Mouse (Mus musculus) hindbrain, embryonic 10.5 days (tissue): ENCODE results near the gene Traf7. TPM values are rescaled to one million over a fixed set of nuclear protein-coding genes. Genes with fewer than 3 reads are reported as not detected.
A peak's percentile ranks its signal among the peaks of the same experiment; 100 is the strongest.

Experiments
- DNase-seq: peaks from one replicate; pipeline ENCODE4 v3.0.0-alpha.2; 2017; ENCODE audit warnings: low spot score
- H3K27ac ChIP-seq: fragments of 300-500 bp; sonication (generic); 2 replicates; pipeline ENCODE4 v1.5.1; 2016; ENCODE audit warnings: mild to moderate bottlenecking, moderate library complexity
- H3K27me3 ChIP-seq: fragments of 300-500 bp; sonication (generic); 2 replicates; pipeline ENCODE4 v1.6.1; 2016; ENCODE audit warnings: mild to moderate bottlenecking; ENCODE audit not compliant: poor library complexity, insufficient read depth, severe bottlenecking
- H3K36me3 ChIP-seq: fragments of 300-500 bp; sonication (generic); 2 replicates; pipeline ENCODE4 v1.6.1; 2016; ENCODE audit warnings: mild to moderate bottlenecking, moderate library complexity
- H3K4me1 ChIP-seq: fragments of 300-500 bp; sonication (generic); replicated peaks from 2 replicates; pipeline ENCODE4 v1.6.1; 2016; ENCODE audit warnings: mild to moderate bottlenecking
- H3K4me3 ChIP-seq: fragments of 300-500 bp; sonication (generic); 2 replicates; pipeline ENCODE4 v1.5.1; 2016; ENCODE audit warnings: mild to moderate bottlenecking, moderate library complexity
- H3K9me3 ChIP-seq: fragments of 300-500 bp; sonication (generic); 2 replicates; pipeline ENCODE4 v1.6.1; 2016; ENCODE audit warnings: mild to moderate bottlenecking, moderate library complexity
- WGBS: fragments of 180-500 bp; shearing (Covaris S2); methylation state at CpG from one replicate; pipeline ENCODE4 v1.1.7; 2016; 5-methylcytosine and 5-hydroxymethylcytosine counted together
- polyA plus RNA-seq: library from polyadenylated mRNA; unstranded; fragments of >200 nt; fragmentation: Nextera tagmentation; extraction: Ambion mirVana; gene quantifications from 2 replicates; pipeline ENCODE4 v1.2.1, GENCODE M21; 2016

Traf7 gene
- polyA plus RNA-seq, 1 experiment from 2014 or later = 93.6 TPM

- peaks cover 39% of the 10 kb centered on the region for H3K4me1 ChIP-seq
Measured at GRCm38 (mm10) chr17:24490399-24490798, 37.3 kb downstream of the Traf7 start.

GRCm38 (mm10) chr17:24489265-24490030 is 38.3 kb downstream of the Traf7 start:
- Histone ChIP-seq H3K36me3 (no peaks in the 10 kb centered on the region), H3K27me3 (peaks cover 41% of the 10 kb centered on the region), H3K9me3 (no peaks in the 10 kb centered on the region), H3K4me3 (peak overlapping the region; percentile 88), H3K4me1 (peaks cover 43% of the 10 kb centered on the region), H3K27ac (peak overlapping the region; percentile 92)
- DNase-seq = no peak
- 17% methylated on average over 19 of the region's 19 CpGs for whole genome bisulfite sequencing

More at GRCm38 (mm10) chr17:24490399-24490798, 37.3 kb downstream of the Traf7 start:
- peak overlapping the region; percentile 88; the same call in 1 of the 2 replicates for H3K4me3 ChIP-seq
- 83% methylated on average over 4 of the region's 4 CpGs for WGBS
- DNase-seq = no peak
- peaks cover 41% of the 10 kb centered on the region for H3K27me3 ChIP-seq
- H3K27ac ChIP-seq = no peak overlapping the region
- H3K36me3 ChIP-seq = no peaks in the 10 kb centered on the region
- no peaks in the 10 kb centered on the region for H3K9me3 ChIP-seq

GRCm38 (mm10) chr17:24488662-24489264 is 39.0 kb downstream of the Traf7 start:
- peaks cover 41% of the 10 kb centered on the region for H3K27me3 ChIP-seq
- DNase-seq = peak; percentile 71
- H3K4me1 ChIP-seq = peaks cover 43% of the 10 kb centered on the region
- H3K36me3 ChIP-seq = no peaks in the 10 kb centered on the region
- peak overlapping the region; percentile 88 for H3K4me3 ChIP-seq
- H3K9me3 ChIP-seq = no peaks in the 10 kb centered on the region
- under 1% methylated on average over 76 of the region's 81 CpGs for WGBS
- peak overlapping the region; percentile 92 for H3K27ac ChIP-seq

- H3K4me3 ChIP-seq = peak within 1 kb of the TSS; percentile 88
- WGBS = 0% methylated on average over 43 of the region's 45 CpGs
- peak within 1 kb of the TSS; percentile 92 for H3K27ac ChIP-seq
- peak; percentile 53 for DNase-seq
- H3K36me3 ChIP-seq = no peaks in the 10 kb centered on the region
- no peaks in the 10 kb centered on the region for H3K9me3 ChIP-seq
- H3K27me3 ChIP-seq = peaks cover 41% of the 10 kb centered on the region
- peaks cover 43% of the 10 kb centered on the region for H3K4me1 ChIP-seq
Measured at GRCm38 (mm10) chr17:24488186-24488661, 39.5 kb downstream of the Traf7 start, which contains the start of gene Caskin1. Caskin1 (plus strand) TSS chr17:24488601.

- Histone ChIP-seq H3K4me1 (peaks cover 36% of the 10 kb centered on the region), H3K27me3 (peaks cover 39% of the 10 kb centered on the region), H3K36me3 (no peaks in the 10 kb centered on the region), H3K9me3 (no peaks in the 10 kb centered on the region), H3K27ac (peak overlapping the region; percentile 64), H3K4me3 (peak overlapping the region; percentile 24)
- WGBS = 48% methylated on average over 11 of the region's 11 CpGs
- no peak for DNase-seq
Measured at GRCm38 (mm10) chr17:24485090-24485860, 42.5 kb downstream of the Traf7 start.

GRCm38 (mm10) chr17:24483495-24483894 is 44.2 kb downstream of the Traf7 start:
- H3K4me1 ChIP-seq = peaks cover 26% of the 10 kb centered on the region
- no peak overlapping the region for H3K4me3 ChIP-seq
- no peak overlapping the region for H3K27ac ChIP-seq
- DNase-seq = no peak
- H3K27me3 ChIP-seq = peaks cover 23% of the 10 kb centered on the region
- no peaks in the 10 kb centered on the region for H3K36me3 ChIP-seq
- WGBS = 77% methylated on average over 3 of the region's 3 CpGs
- no peaks in the 10 kb centered on the region for H3K9me3 ChIP-seq

- WGBS = 94% methylated on average over 20 of the region's 20 CpGs
- peaks cover 31% of the 10 kb centered on the region for H3K4me1 ChIP-seq
- H3K4me3 ChIP-seq = no peak overlapping the region
- H3K27me3 ChIP-seq = peaks cover 2% of the 10 kb centered on the region; the same call in 1 of the 2 replicates
- DNase-seq = no peak
- peaks cover 16% of the 10 kb centered on the region for H3K36me3 ChIP-seq
- H3K27ac ChIP-seq = no peak overlapping the region
- H3K9me3 ChIP-seq = no peaks in the 10 kb centered on the region
Measured at GRCm38 (mm10) chr17:24481027-24481815, 46.5 kb downstream of the Traf7 start.

GRCm38 (mm10) chr17:24480201-24480826 is 47.4 kb downstream of the Traf7 start:
- no peak for DNase-seq
- no peaks in the 10 kb centered on the region for H3K9me3 ChIP-seq
- H3K4me1 ChIP-seq = peaks cover 26% of the 10 kb centered on the region
- H3K27ac ChIP-seq = peak overlapping the region; percentile 29; the same call in 1 of the 2 replicates
- peaks cover 25% of the 10 kb centered on the region for H3K36me3 ChIP-seq
- no peaks in the 10 kb centered on the region for H3K27me3 ChIP-seq
- 46% methylated on average over 3 of the region's 3 CpGs for WGBS
- H3K4me3 ChIP-seq = peak overlapping the region; percentile 82

- peaks cover 24% of the 10 kb centered on the region for H3K4me1 ChIP-seq
- 36% methylated on average over 1 of the region's 1 CpGs for WGBS
- H3K4me3 ChIP-seq = peak overlapping the region; percentile 82
- no peaks in the 10 kb centered on the region for H3K9me3 ChIP-seq
- no peak for DNase-seq
- H3K27me3 ChIP-seq = no peaks in the 10 kb centered on the region
- peaks cover 34% of the 10 kb centered on the region for H3K36me3 ChIP-seq
- peak overlapping the region; percentile 99 for H3K27ac ChIP-seq
Measured at GRCm38 (mm10) chr17:24479431-24479830, 48.3 kb downstream of the Traf7 start.

GRCm38 (mm10) chr17:24478663-24479380 is 48.9 kb downstream of the Traf7 start, which contains the start of gene Mlst8:
Mlst8 (minus strand) TSS chr17:24479078.
- Histone ChIP-seq H3K4me3 (peak within 1 kb of the TSS; percentile 82), H3K4me1 (peaks cover 27% of the 10 kb centered on the region), H3K27ac (peak within 1 kb of the TSS; percentile 99), H3K27me3 (no peaks in the 10 kb centered on the region), H3K9me3 (no peaks in the 10 kb centered on the region), H3K36me3 (peaks cover 40% of the 10 kb centered on the region)
- under 1% methylated on average over 48 of the region's 48 CpGs for WGBS
- peak; percentile 98 for DNase-seq

GRCm38 (mm10) chr17:24477985-24478600 is 49.6 kb downstream of the Traf7 start:
- Histone ChIP-seq H3K9me3 (no peaks in the 10 kb centered on the region), H3K27ac (peak overlapping the region; percentile 99), H3K36me3 (peaks cover 46% of the 10 kb centered on the region), H3K27me3 (no peaks in the 10 kb centered on the region), H3K4me1 (peaks cover 33% of the 10 kb centered on the region), H3K4me3 (peak overlapping the region; percentile 82)
- no peak for DNase-seq
- WGBS = 53% methylated on average over 11 of the region's 11 CpGs
